Mouse (Mus musculus) cerebellum, postnatal 36 days (tissue): ENCODE results near the gene Myrfl.

ENCODE experiments used
- DNase-seq, 2 experiments: peaks; one replicate each; pipeline ENCODE4 v3.0.0; 2021 to 2022; ENCODE audit warnings: mixed read lengths in 2 of 2

The Myrfl gene

DNA sequence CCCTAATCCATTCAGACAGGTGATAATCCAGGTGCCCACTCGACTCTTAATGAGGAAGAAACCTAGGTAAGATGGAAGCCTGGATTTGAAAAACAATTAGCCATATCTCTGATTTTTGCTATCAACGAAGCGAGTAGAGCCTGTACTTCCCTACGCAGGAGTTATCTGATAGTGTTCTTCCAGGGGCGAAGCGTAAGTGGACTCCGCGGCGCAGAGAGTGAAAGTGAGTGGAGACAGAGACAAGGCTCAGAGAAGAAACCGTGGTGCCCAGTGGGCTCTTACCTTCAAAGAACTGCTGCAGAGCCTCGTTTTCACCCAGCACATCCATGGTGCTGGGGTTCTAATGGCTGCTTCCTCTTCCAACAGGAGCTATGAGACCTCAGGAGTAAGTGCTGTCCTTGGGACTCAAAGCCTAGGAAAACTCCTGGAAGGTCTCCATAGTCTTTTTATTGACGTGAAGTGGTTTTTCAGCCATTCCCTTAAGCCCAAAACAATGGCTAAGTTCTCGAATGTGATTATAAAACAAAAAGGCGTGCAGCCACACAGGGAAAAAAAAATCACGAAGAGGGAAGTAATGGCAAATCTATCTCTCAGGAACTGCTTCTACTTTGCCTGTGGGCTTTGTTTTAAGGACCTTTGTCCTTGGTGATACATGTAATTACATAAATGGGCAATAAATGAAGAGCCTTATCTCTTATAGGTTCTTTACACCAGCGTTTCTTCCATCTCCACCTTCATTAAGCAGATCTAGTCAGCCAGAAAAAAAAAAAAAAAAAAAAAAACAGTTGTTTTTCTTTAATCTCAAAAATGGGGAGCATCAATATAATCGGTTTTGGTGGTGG lies at the start of gene Myrfl:
Gene Myrfl (minus strand): TSS at position 584 of the 842 bp plus-strand sequence.
- no peak for DNase-seq

DNA sequence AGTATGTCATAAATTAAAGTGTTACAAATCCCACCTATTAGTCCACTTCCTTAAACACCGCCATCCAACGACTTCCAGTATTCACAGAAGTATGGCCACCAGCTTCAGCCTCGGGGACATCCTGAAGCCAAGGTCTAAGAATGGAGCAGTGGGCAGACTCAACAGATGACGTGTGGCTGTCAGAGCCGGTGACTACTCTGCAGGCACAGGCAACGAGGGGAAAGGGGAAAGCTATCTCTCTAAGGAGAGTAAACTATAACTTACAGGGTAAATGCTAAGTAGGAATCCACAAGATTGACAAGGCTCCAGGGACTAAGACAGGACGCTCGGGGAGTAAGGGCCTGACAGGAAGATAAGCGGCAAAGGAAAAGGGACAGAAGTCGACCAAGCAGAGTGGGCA lies 48.2 kb upstream of the Myrfl start:
- no peak for DNase-seq

DNA sequence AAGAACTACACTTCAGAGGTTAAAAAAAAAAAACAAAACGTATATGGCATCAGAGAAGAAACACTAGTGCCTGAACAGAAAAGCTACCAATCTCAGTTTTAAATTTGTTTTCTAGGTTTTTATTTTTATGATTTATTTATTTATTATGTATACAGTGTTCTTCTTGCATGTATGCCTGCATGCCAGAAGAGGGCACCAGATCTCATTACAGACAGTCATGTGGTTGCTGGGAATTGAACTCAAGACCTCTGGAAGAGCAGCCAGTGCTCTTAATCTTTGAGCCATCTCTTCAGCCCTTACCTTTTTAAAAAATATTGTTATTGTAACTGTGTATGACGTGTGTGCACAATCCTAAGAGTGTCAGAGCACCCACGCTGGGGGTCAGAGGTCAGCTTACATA lies 47.4 kb upstream of the Myrfl start:
- no peak for DNase-seq

DNA sequence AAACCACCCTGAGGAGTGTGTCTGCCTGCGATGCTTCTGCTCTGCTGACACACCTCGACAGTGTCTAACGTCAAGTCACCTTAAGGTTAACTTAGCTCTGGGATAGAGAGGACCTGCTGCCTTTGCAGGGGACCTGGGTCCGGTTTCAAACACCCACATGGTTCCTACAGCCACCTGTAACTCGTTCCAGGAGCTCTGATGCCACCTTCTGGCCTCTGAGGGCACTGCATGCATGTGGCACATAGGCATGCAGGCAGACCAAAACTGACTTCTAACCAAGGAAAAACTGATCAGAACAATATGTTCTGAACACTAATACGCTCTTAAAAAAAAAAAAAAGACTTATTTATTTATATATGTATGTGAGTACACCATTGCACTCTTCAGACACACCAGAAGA lies 46.3 kb upstream of the Myrfl start:
- DNase-seq = peak in 1 of 2 experiments; percentile 23

DNA sequence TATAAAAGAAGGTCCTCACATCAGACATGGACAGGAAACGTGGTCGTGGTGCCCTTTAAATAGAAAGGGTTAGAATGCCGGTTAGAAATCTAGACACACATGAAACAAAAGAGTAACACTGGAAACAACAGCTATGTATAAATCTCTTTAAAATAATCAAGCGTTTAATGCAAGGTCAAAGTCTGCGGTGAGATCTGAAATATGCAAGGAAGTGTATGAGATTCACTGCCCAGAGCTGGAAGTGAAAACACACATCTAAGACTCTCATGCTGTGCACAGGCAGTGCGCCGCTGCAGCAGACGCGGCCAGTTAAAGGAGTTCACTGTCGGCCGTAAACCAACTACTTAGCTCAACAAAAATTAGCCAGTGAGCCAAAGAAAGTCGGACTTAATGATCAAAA lies 38.3 kb upstream of the Myrfl start:
- DNase-seq = no peak

DNA sequence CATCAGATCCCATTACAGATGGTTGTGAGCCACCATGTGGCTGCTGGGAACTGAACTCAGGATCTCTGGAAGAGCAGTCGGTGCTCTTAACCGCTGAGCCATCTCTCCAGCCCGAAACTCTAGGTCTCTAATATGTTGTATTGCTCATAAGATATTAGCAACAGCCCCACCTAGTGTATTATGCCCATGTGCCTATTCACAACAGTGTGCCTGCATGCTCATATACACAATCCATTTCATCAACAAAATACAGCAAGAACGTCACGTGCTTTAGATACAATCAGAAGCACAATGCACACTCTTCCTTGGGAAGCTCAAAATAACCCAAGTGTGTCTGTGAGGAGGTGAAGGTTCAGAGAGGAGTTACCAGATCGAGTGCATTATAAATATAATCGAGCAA lies 37.1 kb upstream of the Myrfl start:
- DNase-seq = no peak

DNA sequence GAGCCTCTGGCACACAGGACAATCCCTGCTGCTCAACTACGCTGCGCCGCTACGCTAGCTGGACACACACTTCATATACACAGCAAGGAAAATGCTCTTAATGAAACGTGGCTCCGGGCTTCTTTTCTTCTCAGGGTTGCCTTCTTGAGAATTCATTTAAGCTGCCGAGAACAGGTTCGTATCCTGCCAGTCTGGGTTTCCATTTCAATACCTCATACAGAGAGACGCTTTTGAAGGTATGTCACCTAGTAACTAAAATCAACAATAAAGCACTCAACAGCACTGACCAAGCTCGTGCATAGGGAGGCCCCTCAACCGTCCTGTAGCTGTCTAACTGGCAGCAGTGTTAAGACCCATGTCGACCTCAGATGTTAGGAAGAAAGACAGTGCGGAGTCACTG lies 35.7 kb upstream of the Myrfl start:
- DNase-seq = no peak

DNA sequence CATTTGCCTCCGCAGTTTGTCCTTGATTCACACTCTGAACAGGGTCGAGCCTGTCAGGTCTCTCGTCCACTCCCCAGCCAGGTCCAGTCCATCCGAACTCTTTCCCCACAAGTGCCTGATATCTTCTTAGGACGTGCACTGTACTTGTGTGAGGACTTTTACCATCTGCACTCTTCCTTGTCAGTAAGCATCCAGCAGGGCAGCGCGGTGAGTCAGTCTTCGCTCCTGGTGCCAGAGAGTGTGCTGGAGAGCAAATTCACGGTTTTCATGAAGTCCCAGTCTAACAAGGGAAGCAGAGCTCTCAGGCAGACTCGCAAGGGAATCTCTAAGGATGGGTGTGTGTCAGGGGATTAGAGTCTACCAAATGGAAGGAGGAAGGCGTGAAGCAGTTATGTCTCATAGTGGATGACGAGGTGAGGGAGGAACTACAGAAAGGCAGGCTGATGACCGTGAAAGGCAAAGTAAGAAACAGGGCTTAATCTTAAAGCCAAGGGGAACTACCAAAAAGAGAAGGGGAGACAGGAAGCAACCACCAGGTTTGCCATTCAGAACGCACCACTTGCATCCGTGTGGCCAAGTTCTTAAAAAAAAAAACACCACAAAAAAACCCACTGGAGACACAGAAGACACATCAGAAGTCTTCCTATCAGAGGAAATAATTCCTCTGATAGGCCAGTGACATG lies 34.9 kb upstream of the Myrfl start:
- DNase-seq = peak in 1 of 2 experiments; percentile 27

DNA sequence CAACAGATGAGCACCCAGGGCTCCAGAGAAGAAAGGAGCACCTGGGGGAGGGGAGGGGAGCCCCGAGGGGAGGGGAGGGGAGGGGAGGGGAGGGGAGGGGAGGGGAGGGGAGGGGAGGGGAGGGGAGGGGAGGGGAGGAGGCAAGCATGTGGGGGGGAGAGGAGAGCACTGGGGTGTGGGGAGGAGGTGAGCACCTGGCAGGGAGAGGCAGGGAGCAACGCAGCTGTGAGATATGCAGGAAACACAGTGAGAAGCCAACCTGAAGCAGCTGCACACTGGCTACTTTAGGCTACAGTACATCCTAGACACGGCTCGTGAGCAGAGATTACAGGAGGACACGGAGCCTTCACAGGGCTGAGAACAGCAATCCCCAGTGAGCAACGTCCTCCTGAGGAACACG lies 34.2 kb upstream of the Myrfl start:
- no peak for DNase-seq

DNA sequence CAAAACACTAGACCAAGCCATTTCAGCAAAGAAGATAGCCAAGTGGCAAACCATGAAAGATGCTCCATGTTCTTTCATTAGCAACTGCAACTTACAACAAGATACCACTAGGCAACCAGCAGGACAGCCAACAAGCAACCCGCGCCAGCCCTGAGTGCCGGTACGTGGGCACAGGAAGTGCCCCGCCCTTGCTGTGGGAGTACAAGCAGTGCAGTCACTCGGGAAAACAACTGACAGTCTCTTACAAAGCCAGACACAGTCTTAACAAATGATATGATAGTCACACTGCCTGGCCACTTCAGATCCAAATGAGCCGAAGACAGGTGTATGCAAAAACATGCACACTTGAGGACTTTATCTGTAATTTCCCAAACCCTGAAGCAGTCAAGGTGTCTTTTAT lies 33.8 kb upstream of the Myrfl start:
- DNase-seq = no peak

DNA sequence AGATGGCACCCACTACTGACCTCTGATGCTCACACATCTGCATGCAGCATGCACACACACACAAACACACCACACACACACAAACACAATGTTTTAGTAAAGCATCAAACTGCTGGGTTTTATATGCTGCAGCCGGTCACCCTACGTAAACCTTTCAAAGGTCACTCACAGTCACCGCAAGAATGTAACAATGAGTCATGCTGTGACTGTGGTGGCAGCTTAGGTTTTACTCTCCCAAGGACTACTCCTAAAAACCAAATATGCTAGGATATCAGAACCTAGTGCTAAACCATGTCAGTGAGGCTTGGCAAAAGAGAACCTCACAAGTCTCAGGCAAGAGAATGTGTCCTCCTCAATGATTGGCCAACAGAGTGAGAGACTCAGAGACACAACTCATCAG lies 32.1 kb upstream of the Myrfl start:
- DNase-seq = no peak

DNA sequence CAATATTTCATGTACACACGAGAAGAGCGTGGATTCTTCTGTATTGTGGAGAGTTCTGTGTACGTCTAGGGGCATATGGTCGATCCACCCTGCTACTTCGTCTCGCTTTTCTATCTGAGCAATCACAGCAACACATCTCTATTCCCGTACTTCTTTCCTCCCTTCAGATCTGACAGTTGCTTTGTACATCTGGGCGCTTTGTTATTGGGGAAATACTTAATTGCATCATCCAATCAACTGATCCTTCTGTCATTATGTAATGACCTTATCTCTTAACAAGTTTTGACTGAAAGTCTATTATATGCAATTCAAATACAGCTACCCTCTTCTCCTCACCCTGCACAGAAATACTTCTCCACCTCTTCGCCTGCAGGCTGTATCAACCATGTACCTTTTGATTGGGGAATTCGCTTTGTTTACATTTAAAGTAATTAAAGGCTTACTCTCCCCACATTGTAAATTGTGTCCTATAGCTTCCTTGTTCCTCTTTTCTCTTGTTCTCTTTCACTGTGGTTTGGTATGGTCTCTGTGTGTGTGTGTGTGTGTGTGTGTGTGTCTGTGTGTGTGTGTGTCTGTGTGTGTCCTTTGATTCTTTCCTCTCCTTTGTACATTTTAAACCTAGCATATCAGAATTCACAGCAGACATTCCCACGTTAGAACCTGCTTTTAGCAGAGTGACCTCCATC lies 29.9 kb upstream of the Myrfl start:
- no peak for DNase-seq

DNA sequence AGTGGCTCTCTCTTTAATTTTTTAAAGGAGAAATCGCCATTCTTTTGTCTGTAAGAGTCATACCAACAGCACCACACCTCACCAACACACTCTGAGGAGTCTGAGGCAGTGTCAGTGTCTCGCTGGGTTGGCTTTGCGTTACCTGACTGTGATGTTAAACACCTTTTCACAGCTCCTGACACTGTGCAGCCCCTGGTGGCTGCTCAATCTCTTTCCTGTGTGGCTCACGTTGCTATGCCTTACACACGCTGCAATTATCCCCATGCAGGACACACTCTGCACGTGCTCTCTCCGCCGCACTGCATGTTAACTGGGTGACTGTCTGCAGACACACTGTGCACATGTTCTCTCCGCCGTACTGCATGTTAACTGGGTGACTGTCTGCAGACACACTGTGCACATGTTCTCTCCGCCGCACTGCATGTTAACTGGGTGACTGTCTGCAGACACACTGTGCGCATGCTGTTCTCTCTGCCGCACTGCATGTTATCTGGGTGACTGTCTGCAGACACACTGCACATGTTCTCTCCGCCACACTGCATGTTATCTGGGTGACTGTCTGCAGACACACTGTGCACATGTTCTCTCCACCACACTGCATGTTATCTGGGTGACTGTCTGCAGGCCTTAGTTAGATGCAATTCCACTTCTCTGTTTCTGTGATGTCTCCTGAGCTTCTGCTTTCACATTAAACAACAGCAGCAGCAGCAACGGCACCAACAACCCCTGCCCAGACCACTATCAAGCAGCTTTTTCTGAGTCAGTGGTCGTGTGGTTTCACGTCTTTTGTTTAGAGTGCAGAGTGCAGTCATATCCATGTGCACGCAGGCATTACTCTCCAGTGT lies 27.2 kb upstream of the Myrfl start:
- no peak for DNase-seq

DNA sequence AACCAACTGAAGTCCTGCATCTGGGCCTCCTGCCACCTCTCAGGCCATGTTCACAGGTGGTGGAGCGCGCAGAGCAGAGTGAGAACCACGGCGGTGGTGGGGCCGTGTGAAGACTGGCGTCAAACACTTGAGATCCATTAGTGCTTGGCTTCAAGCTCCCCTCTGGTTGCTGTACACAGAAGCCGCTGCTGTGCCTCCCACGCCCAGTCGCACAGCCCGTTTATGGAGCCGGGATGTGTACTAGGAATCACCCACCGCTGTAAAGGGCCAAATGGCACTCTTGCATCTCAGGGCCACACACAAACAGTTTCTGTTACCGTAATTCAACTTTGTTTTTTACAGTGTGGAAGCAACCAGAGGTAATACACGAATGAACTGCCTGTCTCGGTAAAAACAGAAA lies 25.4 kb upstream of the Myrfl start:
- no peak for DNase-seq

DNA sequence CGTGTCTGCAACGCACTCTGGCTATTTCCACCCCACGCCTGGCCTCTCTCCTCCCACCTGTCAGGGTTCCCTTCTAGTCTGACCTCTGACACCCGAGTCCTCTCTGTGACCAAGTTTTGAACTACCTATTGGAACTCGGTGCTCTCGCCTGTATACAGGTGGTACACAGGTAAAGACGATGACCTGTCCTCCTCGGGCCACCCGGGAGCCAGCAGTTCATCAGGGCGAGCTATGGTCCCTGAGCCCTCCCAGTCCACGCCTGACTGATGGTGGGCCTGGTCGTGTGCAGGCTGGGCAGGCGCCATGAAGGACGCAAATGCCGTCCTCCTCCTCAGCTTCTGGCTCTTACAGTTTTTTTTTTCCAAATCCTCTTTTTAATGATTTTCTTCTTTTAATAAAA lies 24.7 kb upstream of the Myrfl start:
- no peak for DNase-seq

DNA sequence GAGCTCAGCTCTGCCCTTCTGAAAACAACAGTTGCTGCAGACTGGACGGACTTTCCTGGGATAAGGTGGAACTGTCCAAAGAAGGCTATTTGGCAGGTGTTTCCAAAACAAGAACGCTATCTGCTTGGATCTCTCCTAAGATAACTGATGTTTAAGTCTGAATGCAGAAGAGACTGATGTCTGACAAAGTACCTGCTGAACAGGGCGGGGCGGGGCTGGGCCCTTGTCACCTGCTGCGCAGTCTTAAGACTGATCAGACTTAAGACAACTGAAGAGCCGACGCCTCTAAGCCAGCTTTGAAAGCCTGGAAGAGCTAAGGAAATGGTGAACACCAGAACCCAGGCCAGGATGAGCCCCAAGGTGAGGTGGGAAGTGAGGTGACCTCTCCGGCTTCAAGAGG lies 23.9 kb upstream of the Myrfl start:
- no peak for DNase-seq

DNA sequence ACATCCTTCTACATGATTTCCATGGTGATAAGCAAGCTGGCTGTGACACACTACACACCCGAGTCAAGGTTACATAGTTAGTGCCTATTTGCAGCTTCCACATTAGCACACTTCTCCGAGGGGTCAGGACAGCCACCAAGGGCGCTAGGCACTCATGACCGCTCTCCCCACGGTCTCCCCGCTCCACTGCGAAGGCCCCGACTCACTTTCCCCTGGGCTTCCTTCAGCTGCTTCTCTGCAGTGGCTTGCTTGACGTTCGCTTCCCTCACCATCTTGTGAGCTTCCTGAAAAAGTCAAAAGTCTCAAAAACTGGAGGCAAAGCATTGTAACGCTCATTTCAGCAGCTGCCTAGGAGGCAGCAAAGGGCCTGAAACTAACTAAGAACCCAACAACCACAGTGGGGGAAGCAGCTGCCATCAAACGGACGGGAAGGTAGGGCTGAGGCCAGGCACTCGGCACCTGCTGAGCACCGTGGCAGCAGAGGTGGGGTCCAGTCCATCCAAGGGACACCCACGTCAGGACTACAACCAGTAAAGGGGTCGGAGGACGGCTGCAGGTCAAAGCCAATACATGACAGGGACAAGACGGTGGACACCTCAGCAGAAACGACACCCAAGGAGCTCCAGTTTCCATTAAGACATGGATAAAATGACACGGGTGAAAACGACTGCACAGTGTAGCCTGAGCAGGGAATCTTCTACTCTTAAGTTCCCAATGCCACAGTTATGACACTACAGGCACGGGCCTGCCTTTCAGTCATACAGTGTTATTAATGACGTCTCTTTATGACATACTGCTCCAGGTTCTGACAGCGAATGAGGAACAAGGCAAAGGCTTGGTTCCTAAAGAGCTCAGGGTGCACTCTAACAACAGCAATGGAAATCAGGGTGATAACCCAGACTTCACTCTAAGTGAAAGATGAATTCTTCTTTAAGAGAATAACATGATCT lies 22.9 kb upstream of the Myrfl start:
- no peak for DNase-seq

DNA sequence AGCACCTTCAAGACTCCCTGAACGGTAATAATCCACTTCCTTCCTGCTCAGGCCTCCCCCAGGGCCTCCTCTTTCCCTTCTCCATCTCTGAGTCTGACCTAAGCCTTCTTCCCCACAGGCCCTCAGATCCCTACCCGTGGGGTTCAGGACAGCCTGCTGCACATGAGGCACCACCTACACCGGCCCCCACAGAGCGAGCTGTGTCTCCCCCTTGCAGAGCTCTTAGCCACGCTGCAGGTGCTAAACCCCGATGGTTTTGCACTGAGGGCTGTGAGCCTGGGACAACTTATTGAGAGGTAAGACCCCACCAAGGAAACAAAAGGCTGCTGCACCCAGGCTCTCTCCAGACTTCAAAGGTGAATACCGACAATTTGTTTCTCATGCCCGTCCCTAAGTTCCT lies 19.9 kb upstream of the Myrfl start:
- DNase-seq = no peak

DNA sequence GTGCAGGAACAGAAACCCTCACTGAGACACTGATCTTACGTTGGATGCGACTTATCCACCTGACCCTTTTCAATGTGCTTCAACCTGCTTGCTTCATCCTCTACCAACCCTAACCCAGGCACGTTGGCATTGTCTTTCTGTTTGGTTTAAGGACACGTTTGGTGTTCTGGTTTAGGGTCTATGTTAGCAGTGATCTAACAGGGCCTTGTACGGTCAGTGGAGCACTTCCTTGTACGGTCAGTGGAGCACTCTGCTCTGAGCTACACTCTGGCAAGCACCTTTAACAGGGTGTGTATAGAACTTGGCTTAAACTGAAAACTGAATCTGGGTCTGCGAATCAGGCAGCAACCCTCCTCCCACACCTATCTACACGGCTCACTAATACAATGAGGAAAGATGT lies 18.6 kb upstream of the Myrfl start:
- DNase-seq = no peak

DNA sequence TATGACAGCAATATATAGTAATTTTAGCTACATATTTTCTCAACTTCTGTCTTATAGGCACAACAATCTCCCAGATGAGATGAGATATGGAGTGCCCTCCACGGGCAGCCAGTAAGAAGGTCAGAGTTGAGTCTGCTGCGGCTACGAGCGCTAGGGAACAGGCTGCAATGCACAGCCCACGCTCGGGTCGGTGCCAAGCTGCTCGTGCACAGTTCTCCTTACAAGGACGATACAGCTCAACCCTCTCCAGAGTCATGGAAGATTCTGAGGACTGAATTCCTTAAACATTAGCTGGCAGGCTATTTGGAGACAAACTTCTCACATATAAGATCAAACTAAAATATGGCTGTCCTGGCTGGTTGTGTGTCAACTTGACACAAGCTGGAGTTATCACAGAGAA lies 17.9 kb upstream of the Myrfl start:
- no peak for DNase-seq

DNA sequence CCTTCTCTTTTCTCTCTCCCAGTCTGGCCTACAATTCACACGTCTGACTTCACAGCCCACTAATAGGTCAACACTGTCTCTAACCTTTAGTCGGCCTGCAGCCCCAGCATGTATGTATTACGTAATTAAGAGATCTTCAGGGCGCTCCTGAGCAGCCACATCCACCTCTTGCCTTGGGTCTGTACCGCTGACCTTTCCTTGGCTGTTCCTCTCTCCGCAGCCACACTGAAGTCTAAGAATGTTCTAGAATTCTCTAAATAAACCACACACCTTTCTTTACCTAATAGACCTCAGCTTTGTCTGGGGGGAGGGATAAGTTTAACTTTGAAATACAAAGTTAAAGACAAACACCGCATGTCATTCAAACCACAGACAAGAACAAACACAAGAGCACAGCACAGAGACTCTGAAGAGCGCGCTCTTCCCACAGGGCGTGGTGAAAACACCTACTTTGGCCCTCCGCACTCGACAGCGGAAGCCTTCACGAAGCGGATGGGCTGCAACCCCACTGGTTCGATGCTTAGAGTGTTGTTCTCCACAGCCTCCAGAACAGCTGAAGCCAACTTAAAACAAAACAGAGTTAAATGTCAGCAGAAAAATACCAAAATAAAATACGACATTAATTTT lies 17.0 kb upstream of the Myrfl start:
- no peak for DNase-seq
